Mouse (Mus musculus) urinary bladder, postnatal 10 days (tissue): ENCODE measurements around the gene Rad51c.

Source experiments
- DNase-seq: peaks from one replicate; pipeline ENCODE4 v3.0.0; 2022; ENCODE audit warnings: low spot score

Rad51c gene

GRCm38 (mm10) chr11:87367061-87367460 lies 37.7 kb downstream of the Rad51c start:
- DNase-seq = no peak

GRCm38 (mm10) chr11:87365120-87365519 lies 39.6 kb downstream of the Rad51c start:
- no peak for DNase-seq

- DNase-seq = no peak
Measured at GRCm38 (mm10) chr11:87359262-87359612, 45.5 kb downstream of the Rad51c start.

- peak; percentile 15 for DNase-seq
Measured at GRCm38 (mm10) chr11:87358331-87359261, 46.2 kb downstream of the Rad51c start, which contains the start of gene Ppm1e. Gene Ppm1e (minus strand): TSS chr11:87359023.

- no peak for DNase-seq
Measured at GRCm38 (mm10) chr11:87357317-87358300, 47.1 kb downstream of the Rad51c start.

GRCm38 (mm10) chr11:87354861-87355260 lies 49.9 kb downstream of the Rad51c start:
- DNase-seq = no peak

GRCm38 (mm10) chr11:87353646-87354170 lies 51.0 kb downstream of the Rad51c start:
- no peak for DNase-seq
